Mouse (Mus musculus): ENCODE data around the gene Eif3m. TPM values are rescaled to one million over a fixed set of nuclear protein-coding genes. Genes with fewer than 3 reads are reported as not detected.

The Eif3m gene
- 141 TPM for polyA plus RNA-seq (2014; fragmentation: Illumina TruSeq; extraction: RNeasy Lipid Tissue Mini Kit (QIAGEN cat#74804); ENCODE audit: low read depth, low replicate concordance)

DNA sequence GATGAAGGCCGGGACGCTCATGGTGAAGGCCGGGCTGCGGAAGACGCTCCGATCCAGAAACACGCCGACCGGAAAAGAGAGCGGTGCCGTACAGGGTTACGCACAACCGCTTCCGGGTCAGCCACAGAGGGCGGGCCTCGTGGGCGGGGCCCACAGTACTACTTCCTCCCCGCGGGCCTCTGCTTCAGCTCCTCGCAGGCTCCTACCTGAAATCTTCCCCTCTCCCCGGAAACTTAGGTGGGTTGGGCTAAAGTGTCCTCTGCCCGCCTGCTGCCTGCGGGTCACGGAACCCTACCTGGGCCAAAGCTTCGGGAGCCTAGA lies at the start of gene Eif3m:
Gene Eif3m, minus strand, starts transcription at position 114 of the 321 bp plus-strand sequence.

Other genes starting within 250 kb of the Eif3m start
- 7.4 TPM for gene Qser1, start 200.3 kb downstream of the Eif3m start, polyA plus RNA-seq (2014; fragmentation: Illumina TruSeq; extraction: RNeasy Lipid Tissue Mini Kit (QIAGEN cat#74804); ENCODE audit: low read depth, low replicate concordance)
- gene Prrg4, start 167.2 kb downstream of the Eif3m start, polyA plus RNA-seq (2014; fragmentation: Illumina TruSeq; extraction: RNeasy Lipid Tissue Mini Kit (QIAGEN cat#74804); ENCODE audit: low read depth, low replicate concordance), result 1.4 TPM
- 20.2 TPM for gene Ccdc73, start 149.3 kb downstream of the Eif3m start, polyA plus RNA-seq (2014; fragmentation: Illumina TruSeq; extraction: RNeasy Lipid Tissue Mini Kit (QIAGEN cat#74804); ENCODE audit: low read depth, low replicate concordance)
- not detected for gene Gm11060, start 74.9 kb upstream of the Eif3m start, polyA plus RNA-seq (2014; fragmentation: Illumina TruSeq; extraction: RNeasy Lipid Tissue Mini Kit (QIAGEN cat#74804); ENCODE audit: low read depth, low replicate concordance)
- gene Wt1, start 109.4 kb upstream of the Eif3m start, polyA plus RNA-seq (2014; fragmentation: Illumina TruSeq; extraction: RNeasy Lipid Tissue Mini Kit (QIAGEN cat#74804); ENCODE audit: low read depth, low replicate concordance), result 10.5 TPM
- gene Them7, start 207.2 kb upstream of the Eif3m start, polyA plus RNA-seq (2014; fragmentation: Illumina TruSeq; extraction: RNeasy Lipid Tissue Mini Kit (QIAGEN cat#74804); ENCODE audit: low read depth, low replicate concordance), result 4.6 TPM